Mouse (Mus musculus) hindbrain, embryonic 10.5 days (tissue): ENCODE results near the gene Baiap2. TPM values are rescaled to one million over a fixed set of nuclear protein-coding genes. Genes with fewer than 3 reads are reported as not detected.

Source experiments
- DNase-seq: peaks from one replicate; pipeline ENCODE4 v3.0.0-alpha.2; 2017; ENCODE audit warnings: low spot score
- H3K27ac ChIP-seq: fragments of 300-500 bp; sonication (generic); 2 replicates; pipeline ENCODE4 v1.5.1; 2016; ENCODE audit warnings: mild to moderate bottlenecking, moderate library complexity
- H3K27me3 ChIP-seq: fragments of 300-500 bp; sonication (generic); 2 replicates; pipeline ENCODE4 v1.6.1; 2016; ENCODE audit warnings: mild to moderate bottlenecking; ENCODE audit not compliant: poor library complexity, insufficient read depth, severe bottlenecking
- H3K36me3 ChIP-seq: fragments of 300-500 bp; sonication (generic); 2 replicates; pipeline ENCODE4 v1.6.1; 2016; ENCODE audit warnings: mild to moderate bottlenecking, moderate library complexity
- H3K4me1 ChIP-seq: fragments of 300-500 bp; sonication (generic); replicated peaks from 2 replicates; pipeline ENCODE4 v1.6.1; 2016; ENCODE audit warnings: mild to moderate bottlenecking
- H3K4me3 ChIP-seq: fragments of 300-500 bp; sonication (generic); 2 replicates; pipeline ENCODE4 v1.5.1; 2016; ENCODE audit warnings: mild to moderate bottlenecking, moderate library complexity
- H3K9me3 ChIP-seq: fragments of 300-500 bp; sonication (generic); 2 replicates; pipeline ENCODE4 v1.6.1; 2016; ENCODE audit warnings: mild to moderate bottlenecking, moderate library complexity
- WGBS: fragments of 180-500 bp; shearing (Covaris S2); methylation state at CpG from one replicate; pipeline ENCODE4 v1.1.7; 2016; 5-methylcytosine and 5-hydroxymethylcytosine counted together
- polyA plus RNA-seq: library from polyadenylated mRNA; unstranded; fragments of >200 nt; fragmentation: Nextera tagmentation; extraction: Ambion mirVana; gene quantifications from 2 replicates; pipeline ENCODE4 v1.2.1, GENCODE M21; 2016

The Baiap2 gene
- polyA plus RNA-seq: 9.8 and 11.0 TPM in 2 replicates

GRCm38 (mm10) chr11:119942727-119943427, at the start of gene Baiap2:
Baiap2 (plus strand) TSS chr11:119942763.
- peak within 1 kb of the TSS; percentile 87 for H3K27ac ChIP-seq
- H3K4me3 ChIP-seq: peak within 1 kb of the TSS; percentile 84
- H3K4me1 ChIP-seq: peaks cover 76% of the 10 kb centered on the region
- H3K36me3 ChIP-seq: no peaks in the 10 kb centered on the region
- H3K27me3 ChIP-seq: peaks cover 56% of the 10 kb centered on the region
- H3K9me3 ChIP-seq: no peaks in the 10 kb centered on the region
- peak; percentile 99 for DNase-seq
- under 1% methylated on average over 79 of the region's 79 CpGs for WGBS

GRCm38 (mm10) chr11:119893667-119894236, 48.8 kb upstream of the Baiap2 start:
- peaks cover 12% of the 10 kb centered on the region for H3K4me1 ChIP-seq
- 89% methylated on average over 10 of the region's 10 CpGs for WGBS
- H3K9me3 ChIP-seq: no peaks in the 10 kb centered on the region
- H3K4me3 ChIP-seq: no peak overlapping the region
- no peaks in the 10 kb centered on the region for H3K27me3 ChIP-seq
- peak overlapping the region; percentile 2; the same call in 1 of the 2 replicates for H3K27ac ChIP-seq
- DNase-seq: no peak
- peaks cover 96% of the 10 kb centered on the region for H3K36me3 ChIP-seq

- no peak for DNase-seq
- H3K4me3 ChIP-seq: no peak overlapping the region
- H3K27me3 ChIP-seq: no peaks in the 10 kb centered on the region
- H3K9me3 ChIP-seq: no peaks in the 10 kb centered on the region
- H3K4me1 ChIP-seq: peaks cover 21% of the 10 kb centered on the region
- H3K36me3 ChIP-seq: peaks cover 94% of the 10 kb centered on the region
- H3K27ac ChIP-seq: no peak overlapping the region
- WGBS: 69% methylated on average over 6 of the region's 6 CpGs
Measured at GRCm38 (mm10) chr11:119894634-119895033, 47.9 kb upstream of the Baiap2 start.

GRCm38 (mm10) chr11:119897041-119897440, 45.5 kb upstream of the Baiap2 start:
- no peak for DNase-seq
- H3K27me3 ChIP-seq: no peaks in the 10 kb centered on the region

GRCm38 (mm10) chr11:119898976-119899375, 43.6 kb upstream of the Baiap2 start:
- Histone ChIP-seq H3K36me3 (peaks cover 53% of the 10 kb centered on the region), H3K27ac (peak overlapping the region; percentile 51), H3K4me3 (no peak overlapping the region), H3K4me1 (peaks cover 16% of the 10 kb centered on the region), H3K9me3 (no peaks in the 10 kb centered on the region), H3K27me3 (no peaks in the 10 kb centered on the region)
- DNase-seq: no peak
- WGBS: 81% methylated on average over 11 of the region's 11 CpGs

More at GRCm38 (mm10) chr11:119897041-119897440, 45.5 kb upstream of the Baiap2 start:
- no peak overlapping the region for H3K4me3 ChIP-seq
- H3K9me3 ChIP-seq: no peaks in the 10 kb centered on the region
- peaks cover 23% of the 10 kb centered on the region for H3K4me1 ChIP-seq
- H3K27ac ChIP-seq: no peak overlapping the region
- peaks cover 73% of the 10 kb centered on the region for H3K36me3 ChIP-seq
- WGBS: 93% methylated on average over 9 of the region's 9 CpGs

GRCm38 (mm10) chr11:119901174-119901573, 41.4 kb upstream of the Baiap2 start:
- no peaks in the 10 kb centered on the region for H3K9me3 ChIP-seq
- WGBS: 73% methylated on average over 4 of the region's 4 CpGs
- peaks cover 22% of the 10 kb centered on the region for H3K4me1 ChIP-seq
- peaks cover 31% of the 10 kb centered on the region for H3K36me3 ChIP-seq
- no peak overlapping the region for H3K27ac ChIP-seq
- no peak for DNase-seq
- H3K4me3 ChIP-seq: no peak overlapping the region
- H3K27me3 ChIP-seq: no peaks in the 10 kb centered on the region

GRCm38 (mm10) chr11:119902891-119903290, 39.7 kb upstream of the Baiap2 start:
- peaks cover 17% of the 10 kb centered on the region for H3K36me3 ChIP-seq
- no peak overlapping the region for H3K4me3 ChIP-seq
- H3K27me3 ChIP-seq: no peaks in the 10 kb centered on the region; the same call in 1 of the 2 replicates
- peaks cover 30% of the 10 kb centered on the region for H3K4me1 ChIP-seq
- no peak for DNase-seq
- no peak overlapping the region for H3K27ac ChIP-seq
- no peaks in the 10 kb centered on the region for H3K9me3 ChIP-seq
- 75% methylated on average over 4 of the region's 4 CpGs for WGBS

GRCm38 (mm10) chr11:119904621-119905286, 37.8 kb upstream of the Baiap2 start:
- Histone ChIP-seq H3K27me3 (peaks cover 3% of the 10 kb centered on the region; the same call in 1 of the 2 replicates), H3K36me3 (no peaks in the 10 kb centered on the region), H3K9me3 (no peaks in the 10 kb centered on the region), H3K4me3 (no peak overlapping the region), H3K4me1 (peaks cover 26% of the 10 kb centered on the region), H3K27ac (0 out of 2 replicates have a peak overlapping the region, but pooled peaks have one; percentile 12)
- DNase-seq: peak; percentile 78
- WGBS: 40% methylated on average over 5 of the region's 5 CpGs

GRCm38 (mm10) chr11:119905794-119906193, 36.8 kb upstream of the Baiap2 start:
- H3K27ac ChIP-seq: no peak overlapping the region
- DNase-seq: no peak
- WGBS: 91% methylated on average over 5 of the region's 5 CpGs
- no peaks in the 10 kb centered on the region for H3K36me3 ChIP-seq
- H3K4me1 ChIP-seq: peaks cover 31% of the 10 kb centered on the region
- H3K4me3 ChIP-seq: no peak overlapping the region
- H3K27me3 ChIP-seq: peaks cover 3% of the 10 kb centered on the region; the same call in 1 of the 2 replicates
- no peaks in the 10 kb centered on the region for H3K9me3 ChIP-seq

- 36% methylated on average over 7 of the region's 7 CpGs for WGBS
- Histone ChIP-seq H3K4me1 (peaks cover 31% of the 10 kb centered on the region), H3K9me3 (no peaks in the 10 kb centered on the region), H3K36me3 (no peaks in the 10 kb centered on the region), H3K27ac (0 out of 2 replicates have a peak overlapping the region, but pooled peaks have one; percentile 16), H3K27me3 (peaks cover 3% of the 10 kb centered on the region; the same call in 1 of the 2 replicates), H3K4me3 (no peak overlapping the region)
- no peak for DNase-seq
Measured at GRCm38 (mm10) chr11:119907006-119907650, 35.4 kb upstream of the Baiap2 start.

- Histone ChIP-seq H3K4me1 (peaks cover 35% of the 10 kb centered on the region), H3K4me3 (no peak overlapping the region), H3K27ac (no peak overlapping the region), H3K36me3 (no peaks in the 10 kb centered on the region), H3K9me3 (no peaks in the 10 kb centered on the region), H3K27me3 (peaks cover 3% of the 10 kb centered on the region; the same call in 1 of the 2 replicates)
- 47% methylated on average over 7 of the region's 7 CpGs for WGBS
- DNase-seq: no peak
Measured at GRCm38 (mm10) chr11:119907711-119908110, 34.9 kb upstream of the Baiap2 start.

GRCm38 (mm10) chr11:119909436-119909835, 33.1 kb upstream of the Baiap2 start:
- H3K4me1 ChIP-seq: peaks cover 48% of the 10 kb centered on the region
- H3K27ac ChIP-seq: peak overlapping the region; percentile 62
- H3K36me3 ChIP-seq: no peaks in the 10 kb centered on the region
- no peaks in the 10 kb centered on the region for H3K9me3 ChIP-seq
- 1% methylated on average over 5 of the region's 5 CpGs for WGBS
- peaks cover 3% of the 10 kb centered on the region; the same call in 1 of the 2 replicates for H3K27me3 ChIP-seq
- DNase-seq: peak; percentile 78
- H3K4me3 ChIP-seq: peak overlapping the region; percentile 20
